ENCODE assay signal across 9 mouse cellular contexts in genomic region chr7:115204916-115205315, GRCm38 (mm10).
DNase-seq lines count a peak whose midpoint lies in the region; ATAC-seq and TF ChIP-seq lines count a peak whose summit lies in the region.
"Had no signal": no experiment of that assay in that cellular context is flagged by ENCODE, and none has a peak within 500 bp of the region (broad histone marks: within the 10 kb centered on the region; RNA-seq: fewer than 3 reads in every experiment).

No protein-coding gene starts in this region.

- H3K4me1 ChIP-seq in lung, embryonic 16.5 days (replicated peaks; ENCODE audit: control insufficient read depth, insufficient read depth, low read length): no peaks in the 10 kb centered on the region; the same call in 1 of the 2 replicates
- H3K4me1 ChIP-seq in forebrain, embryonic 16.5 days (replicated peaks; ENCODE audit: control insufficient read depth, insufficient read depth, low read length): no peaks in the 10 kb centered on the region

- H3K27ac ChIP-seq in lung, embryonic 16.5 days (ENCODE audit: low read length): no peak overlapping the region
- H3K27ac ChIP-seq in forebrain, embryonic 16.5 days (ENCODE audit: low read length): no peak overlapping the region
- H3K27ac ChIP-seq: heart, adult 2 months had no signal

- H3K9me3 ChIP-seq in lung, embryonic 16.5 days (ENCODE audit: control insufficient read depth, low read length): no peaks in the 10 kb centered on the region
- H3K9me3 ChIP-seq in forebrain, embryonic 16.5 days (ENCODE audit: control insufficient read depth, low read length): no peaks in the 10 kb centered on the region

- H3K4me2 ChIP-seq in lung, embryonic 16.5 days (ENCODE audit: low read depth, low read length): no peak overlapping the region
- H3K4me2 ChIP-seq in forebrain, embryonic 16.5 days (ENCODE audit: low read length): no peak overlapping the region

- in situ Hi-C loops in Patski (cut with MboI; ENCODE audit: low pct_unique_long_range_greater_than_20kb): no loop called here

- WGBS in lung, embryonic 16.5 days: 17% methylated on average over 3 of the region's 3 CpGs
- WGBS in forebrain, embryonic 16.5 days: 75% methylated on average over 3 of the region's 3 CpGs

- no peak for TF ChIP-seq CTCF in Patski (IDR thresholded peaks at IDR 0.05)

- no peaks in the 10 kb centered on the region for H3K27me3 ChIP-seq in Patski
- H3K27me3 ChIP-seq in lung, embryonic 16.5 days (ENCODE audit: control insufficient read depth, insufficient read depth, low read depth, low read length): no peaks in the 10 kb centered on the region
- no peaks in the 10 kb centered on the region for H3K27me3 ChIP-seq in forebrain, embryonic 16.5 days (replicated peaks; ENCODE audit: control insufficient read depth, insufficient read depth, low read length)

- H3K9ac ChIP-seq in lung, embryonic 16.5 days (ENCODE audit: low read length): no peak overlapping the region
- H3K9ac ChIP-seq in forebrain, embryonic 16.5 days (replicated peaks; ENCODE audit: low read depth, low read length): no peak overlapping the region

- POLR2A ChIA-PET in Patski (lab: Charles Lee): no interaction called here

- DNase-seq in Patski (ENCODE audit: low read depth, low spot score): peak; percentile 20
- DNase-seq in adrenal gland, postnatal 25 days: peak; percentile 44
- peak; percentile 29 for DNase-seq in kidney, adult 8-10 months
- DNase-seq in Muller cell, postnatal 12 days (ENCODE audit: inconsistent ontology term): no peak
- DNase-seq: cerebellum, postnatal 36 days had no signal

- CTCF ChIA-PET in Patski (lab: Charles Lee): no interaction called here

- peak; percentile 95 for ATAC-seq in Patski
- peak; percentile 92 for ATAC-seq in lung, embryonic 16.5 days (ENCODE audit: low read depth)
- no peak for ATAC-seq in erythroid progenitor cell, adult 5-6 weeks (replicated peaks; ENCODE audit: low FRiP score, poor library complexity, severe bottlenecking)
- no peak for ATAC-seq in forebrain, embryonic 16.5 days

- no peaks in the 10 kb centered on the region for H3K36me3 ChIP-seq in lung, embryonic 16.5 days (ENCODE audit: control insufficient read depth, insufficient read depth, low read length)
- no peaks in the 10 kb centered on the region for H3K36me3 ChIP-seq in forebrain, embryonic 16.5 days (ENCODE audit: control insufficient read depth, insufficient read depth)

- no peak overlapping the region for H3K4me3 ChIP-seq in lung, embryonic 16.5 days (ENCODE audit: low read length)
- H3K4me3 ChIP-seq in forebrain, embryonic 16.5 days (replicated peaks; ENCODE audit: low read length): no peak overlapping the region
- H3K4me3 ChIP-seq: heart, adult 2 months had no signal

Comparison
In these comparisons a context has a peak if more than half of its experiments do, and no peak if none do; other contexts are left out.
1. ATAC-seq: peak in Patski (single experiment) and lung, embryonic 16.5 days (single experiment); none in erythroid progenitor cell, adult 5-6 weeks (single experiment) and forebrain, embryonic 16.5 days (single experiment).